ENCODE assay signal across 28 mouse cellular contexts in genomic region chr14:87306011-87306410, GRCm38 (mm10).
DNase-seq lines count a peak whose midpoint lies in the region; ATAC-seq and TF ChIP-seq lines count a peak whose summit lies in the region.
"Had no signal": no experiment of that assay in that cellular context is flagged by ENCODE, and none has a peak within 500 bp of the region (broad histone marks: within the 10 kb centered on the region; RNA-seq: fewer than 3 reads in every experiment).

No protein-coding gene starts in this region.

- DNase-seq in embryo, embryonic 11 days = peak; percentile 35
- DNase-seq in embryo, embryonic 10 days (ENCODE audit: low spot score) = no peak
- peak; percentile 36 for DNase-seq in brain, embryonic 14.5 days (ENCODE audit: low read depth)
- no peak for DNase-seq in kidney, postnatal 36 days
- DNase-seq: adrenal gland, postnatal 10 days; cerebellum, adult 11-12 months; cerebellum, adult 9-11 months; gastrocnemius, postnatal 25 days; heart, adult 18-20 months; heart, postnatal 36 days; kidney, adult 9 months; kidney, postnatal 10 days; layer of hippocampus, adult 9-11 months; lung, postnatal 4 days; spleen, adult 18-20 months; thymus, adult 18-20 months; thymus, postnatal 25 days had no signal

- no peaks in the 10 kb centered on the region for H3K36me3 ChIP-seq in embryonic facial prominence, embryonic 12.5 days
- no peaks in the 10 kb centered on the region for H3K36me3 ChIP-seq in limb, embryonic 13.5 days
- H3K36me3 ChIP-seq: hindbrain, embryonic 13.5 days; midbrain, embryonic 13.5 days had no signal

- H3K4me2 ChIP-seq in embryonic facial prominence, embryonic 12.5 days (replicated peaks) = no peak overlapping the region
- no peak overlapping the region for H3K4me2 ChIP-seq in limb, embryonic 13.5 days (replicated peaks)
- H3K4me2 ChIP-seq: forebrain, embryonic 13.5 days; heart, embryonic 11.5 days; hindbrain, embryonic 13.5 days; liver, embryonic 11.5 days; midbrain, embryonic 13.5 days had no signal

- ATAC-seq in embryonic facial prominence, embryonic 12.5 days (ENCODE audit: insufficient number of reproducible peaks, insufficient read depth, low FRiP score, low TSS enrichment) = 0 out of 2 replicates have a peak, but pooled peaks have one; percentile 69
- peak; percentile 28; the same call in 1 of the 2 replicates for ATAC-seq in limb, embryonic 13.5 days (ENCODE audit: low FRiP score, low read depth)
- ATAC-seq in granulocyte monocyte progenitor cell, adult 5-6 weeks (replicated peaks; ENCODE audit: poor library complexity, severe bottlenecking) = no peak
- ATAC-seq: forebrain, embryonic 13.5 days; intestine, postnatal 0 days; midbrain, embryonic 13.5 days; Patski had no signal

- 31% methylated on average over 7 of the region's 7 CpGs for WGBS in embryonic facial prominence, embryonic 12.5 days
- 22% methylated on average over 7 of the region's 7 CpGs for WGBS in limb, embryonic 13.5 days

- no peak overlapping the region for H3K4me3 ChIP-seq in embryonic facial prominence, embryonic 12.5 days
- H3K4me3 ChIP-seq in limb, embryonic 13.5 days = no peak overlapping the region
- H3K4me3 ChIP-seq: forebrain, embryonic 13.5 days; hindbrain, embryonic 13.5 days; megakaryocyte, embryonic 14.5 days; midbrain, embryonic 13.5 days had no signal

- H3K9me3 ChIP-seq in embryonic facial prominence, embryonic 12.5 days = no peaks in the 10 kb centered on the region
- H3K9me3 ChIP-seq in limb, embryonic 13.5 days = no peaks in the 10 kb centered on the region
- H3K9me3 ChIP-seq: forebrain, embryonic 13.5 days; hindbrain, embryonic 13.5 days; megakaryocyte, embryonic 14.5 days; midbrain, embryonic 13.5 days had no signal

- H3K4me1 ChIP-seq in embryonic facial prominence, embryonic 12.5 days = peaks cover 2% of the 10 kb centered on the region; the same call in 1 of the 2 replicates
- H3K4me1 ChIP-seq in limb, embryonic 13.5 days = peaks cover 4% of the 10 kb centered on the region; the same call in 1 of the 2 replicates
- H3K4me1 ChIP-seq: forebrain, embryonic 13.5 days; megakaryocyte, embryonic 14.5 days; midbrain, embryonic 13.5 days had no signal

- no peak for TF ChIP-seq CTCF in brain, embryonic 14.5 days (IDR thresholded peaks at IDR 0.05; ENCODE audit: borderline replicate concordance, extremely low read depth, insufficient read depth, insufficient read length)

- no peak overlapping the region for H3K9ac ChIP-seq in embryonic facial prominence, embryonic 12.5 days
- no peak overlapping the region for H3K9ac ChIP-seq in limb, embryonic 13.5 days
- H3K9ac ChIP-seq: forebrain, embryonic 13.5 days; hindbrain, embryonic 13.5 days; midbrain, embryonic 13.5 days had no signal

- H3K27me3 ChIP-seq in embryonic facial prominence, embryonic 12.5 days = no peaks in the 10 kb centered on the region
- H3K27me3 ChIP-seq in limb, embryonic 13.5 days = no peaks in the 10 kb centered on the region
- H3K27me3 ChIP-seq: forebrain, embryonic 13.5 days; hindbrain, embryonic 13.5 days; megakaryocyte, embryonic 14.5 days; midbrain, embryonic 13.5 days had no signal

- H3K27ac ChIP-seq in embryonic facial prominence, embryonic 12.5 days = no peak overlapping the region
- H3K27ac ChIP-seq in limb, embryonic 13.5 days = no peak overlapping the region
- H3K27ac ChIP-seq: forebrain, embryonic 13.5 days; hindbrain, embryonic 13.5 days; midbrain, embryonic 13.5 days had no signal

- TF ChIP-seq POLR2A in brain, embryonic 14.5 days (IDR thresholded peaks at IDR 0.05; ENCODE audit: borderline replicate concordance, extremely low read depth, insufficient read depth, insufficient read length, poor library complexity, severe bottlenecking) = no peak

Comparison
In these comparisons a context has a peak if more than half of its experiments do, and no peak if none do; other contexts are left out.
1. DNase-seq: peak in embryo, embryonic 11 days (single experiment) and brain, embryonic 14.5 days (single experiment); none in embryo, embryonic 10 days (single experiment) and kidney, postnatal 36 days (0 of 2).